Mouse (Mus musculus) hindbrain, embryonic 12.5 days (tissue): ENCODE measurements around the gene Sik3. TPM values are rescaled to one million over a fixed set of nuclear protein-coding genes. Genes with fewer than 3 reads are reported as not detected.

Experiments
- ATAC-seq: fragments of 200-750 bp; cut with Nextera tagmentation; 2 replicates; pipeline ENCODE4 v1.8.0; 2017; ENCODE audit warnings: moderate TSS enrichment; ENCODE audit not compliant: low FRiP score
- H3K27ac ChIP-seq: fragments of 300-500 bp; sonication (generic); 2 replicates; pipeline ENCODE4 v1.5.1; 2016; ENCODE audit warnings: mild to moderate bottlenecking
- H3K27me3 ChIP-seq: fragments of 300-500 bp; sonication (generic); 2 replicates; pipeline ENCODE4 v1.6.1; 2016; ENCODE audit warnings: mild to moderate bottlenecking
- H3K36me3 ChIP-seq: fragments of 300-500 bp; sonication (generic); 2 replicates; pipeline ENCODE4 v1.6.1; 2016; ENCODE audit warnings: mild to moderate bottlenecking
- H3K4me1 ChIP-seq: fragments of 300-500 bp; sonication (generic); 2 replicates; pipeline ENCODE4 v1.6.1; 2016
- H3K4me2 ChIP-seq: fragments of 300-500 bp; sonication (generic); replicated peaks from 2 replicates; pipeline ENCODE4 v1.6.1; 2016; ENCODE audit warnings: mild to moderate bottlenecking
- H3K4me3 ChIP-seq: fragments of 300-500 bp; sonication (generic); 2 replicates; pipeline ENCODE4 v1.5.1; 2016; ENCODE audit warnings: mild to moderate bottlenecking
- H3K9ac ChIP-seq: fragments of 300-500 bp; sonication (generic); 2 replicates; pipeline ENCODE4 v1.6.1; 2016; ENCODE audit warnings: mild to moderate bottlenecking, moderate library complexity
- H3K9me3 ChIP-seq: fragments of 300-500 bp; sonication (generic); replicated peaks from 2 replicates; pipeline ENCODE4 v1.6.1; 2016; ENCODE audit warnings: mild to moderate bottlenecking
- WGBS: fragments of 180-500 bp; shearing (Covaris S2); methylation state at CpG from one replicate; pipeline ENCODE4 v1.1.7; 2016; 5-methylcytosine and 5-hydroxymethylcytosine counted together
- polyA plus RNA-seq: library from polyadenylated mRNA; unstranded; fragments of >200 nt; fragmentation: Nextera tagmentation; extraction: Ambion mirVana; gene quantifications from 2 replicates; pipeline ENCODE4 v1.2.1, GENCODE M21; 2016

The Sik3 gene
- polyA plus RNA-seq, 1 experiment from 2014 or later = 13.9 TPM

DNA sequence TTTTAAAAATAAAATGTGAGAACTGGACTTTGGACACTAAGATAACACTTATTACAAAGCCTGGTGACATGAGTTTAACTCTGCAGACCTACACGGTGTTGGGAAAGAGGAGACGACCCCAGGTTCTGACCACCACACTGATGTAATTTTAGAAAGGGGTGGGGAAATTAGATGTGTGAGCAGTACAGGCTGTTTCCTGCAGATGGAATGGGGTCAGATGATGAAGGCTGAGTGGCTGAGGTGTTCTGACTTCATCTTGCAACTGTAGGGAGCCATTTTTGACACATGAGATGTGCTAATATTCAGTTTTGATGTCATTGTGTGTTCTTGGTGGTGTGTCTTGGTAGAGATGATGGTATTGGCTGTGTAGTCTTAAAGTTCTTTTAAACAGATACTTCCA, 28.6 kb downstream of the Sik3 start:
- H3K4me2 ChIP-seq = no peak overlapping the region
- 87% methylated on average over 2 of the region's 2 CpGs for WGBS

DNA sequence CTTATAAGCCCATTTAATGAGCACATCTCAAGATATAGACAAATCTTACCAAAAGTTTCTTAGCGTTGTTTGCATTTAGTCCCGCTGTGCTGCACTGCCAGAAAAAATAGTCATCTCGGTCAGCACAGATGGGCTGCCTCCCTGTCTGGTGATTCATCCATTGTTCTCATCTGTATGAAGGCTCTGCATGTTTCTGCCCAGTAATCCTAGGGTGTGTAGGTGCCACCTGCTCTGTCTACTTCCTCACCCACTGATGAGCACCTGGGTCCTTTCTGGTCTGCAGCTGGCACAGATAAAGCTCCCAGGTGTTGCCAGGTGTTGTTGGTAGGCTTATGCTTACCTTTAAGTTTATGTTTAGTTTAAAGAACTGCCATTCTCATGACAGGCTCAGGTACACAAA, 29.8 kb downstream of the Sik3 start:
- no peak overlapping the region for H3K4me2 ChIP-seq
- no peaks in the 10 kb centered on the region for H3K9me3 ChIP-seq
- H3K4me3 ChIP-seq = no peak overlapping the region
- 0 out of 2 replicates have a peak, but pooled peaks cover 6% of the 10 kb centered on the region for H3K36me3 ChIP-seq
- no peaks in the 10 kb centered on the region for H3K27me3 ChIP-seq
- H3K4me1 ChIP-seq = peaks cover 9% of the 10 kb centered on the region; the same call in 1 of the 2 replicates
- no peak for ATAC-seq
- H3K9ac ChIP-seq = no peak overlapping the region
- WGBS = 77% methylated on average over 3 of the region's 3 CpGs
- H3K27ac ChIP-seq = no peak overlapping the region

More for the DNA sequence above, 28.6 kb downstream of the Sik3 start:
- Histone ChIP-seq H3K9ac (no peak overlapping the region), H3K4me3 (no peak overlapping the region), H3K4me1 (no peaks in the 10 kb centered on the region), H3K27me3 (no peaks in the 10 kb centered on the region), H3K27ac (no peak overlapping the region), H3K36me3 (0 out of 2 replicates have a peak, but pooled peaks cover 6% of the 10 kb centered on the region), H3K9me3 (no peaks in the 10 kb centered on the region)
- ATAC-seq = no peak

- no peak for ATAC-seq
- 0 out of 2 replicates have a peak, but pooled peaks cover 6% of the 10 kb centered on the region for H3K36me3 ChIP-seq
- no peaks in the 10 kb centered on the region for H3K9me3 ChIP-seq
- no peak overlapping the region for H3K4me3 ChIP-seq
- no peak overlapping the region for H3K27ac ChIP-seq
- H3K4me1 ChIP-seq = peaks cover 9% of the 10 kb centered on the region; the same call in 1 of the 2 replicates
- WGBS = 82% methylated on average over 8 of the region's 8 CpGs
- no peak overlapping the region for H3K4me2 ChIP-seq
- no peaks in the 10 kb centered on the region for H3K27me3 ChIP-seq
- no peak overlapping the region for H3K9ac ChIP-seq
Observed at GRCm38 (mm10) chr9:46043626-46044025, 31.0 kb downstream of the Sik3 start.

GRCm38 (mm10) chr9:46046724-46047517, 34.3 kb downstream of the Sik3 start:
- ATAC-seq = no peak
- Histone ChIP-seq H3K4me2 (no peak overlapping the region), H3K9me3 (no peaks in the 10 kb centered on the region), H3K36me3 (no peaks in the 10 kb centered on the region), H3K4me3 (no peak overlapping the region), H3K9ac (no peak overlapping the region), H3K27ac (no peak overlapping the region), H3K4me1 (peaks cover 13% of the 10 kb centered on the region; the same call in 1 of the 2 replicates), H3K27me3 (no peaks in the 10 kb centered on the region)
- 59% methylated on average over 11 of the region's 11 CpGs for WGBS

- H3K36me3 ChIP-seq = no peaks in the 10 kb centered on the region
- H3K27ac ChIP-seq = no peak overlapping the region
- H3K4me3 ChIP-seq = no peak overlapping the region
- no peak overlapping the region for H3K4me2 ChIP-seq
- H3K9ac ChIP-seq = no peak overlapping the region
- H3K4me1 ChIP-seq = peaks cover 22% of the 10 kb centered on the region
- H3K27me3 ChIP-seq = no peaks in the 10 kb centered on the region
- no peaks in the 10 kb centered on the region for H3K9me3 ChIP-seq
- no peak for ATAC-seq
- WGBS = 85% methylated on average over 7 of the region's 7 CpGs
Observed at GRCm38 (mm10) chr9:46049525-46049924, 36.9 kb downstream of the Sik3 start.

GRCm38 (mm10) chr9:46050203-46050602, 37.6 kb downstream of the Sik3 start:
- Histone ChIP-seq H3K4me2 (no peak overlapping the region), H3K9me3 (no peaks in the 10 kb centered on the region), H3K4me1 (peaks cover 24% of the 10 kb centered on the region), H3K9ac (no peak overlapping the region), H3K4me3 (no peak overlapping the region), H3K27me3 (no peaks in the 10 kb centered on the region), H3K36me3 (no peaks in the 10 kb centered on the region), H3K27ac (no peak overlapping the region)
- no peak for ATAC-seq
- 85% methylated on average over 8 of the region's 8 CpGs for WGBS

DNA sequence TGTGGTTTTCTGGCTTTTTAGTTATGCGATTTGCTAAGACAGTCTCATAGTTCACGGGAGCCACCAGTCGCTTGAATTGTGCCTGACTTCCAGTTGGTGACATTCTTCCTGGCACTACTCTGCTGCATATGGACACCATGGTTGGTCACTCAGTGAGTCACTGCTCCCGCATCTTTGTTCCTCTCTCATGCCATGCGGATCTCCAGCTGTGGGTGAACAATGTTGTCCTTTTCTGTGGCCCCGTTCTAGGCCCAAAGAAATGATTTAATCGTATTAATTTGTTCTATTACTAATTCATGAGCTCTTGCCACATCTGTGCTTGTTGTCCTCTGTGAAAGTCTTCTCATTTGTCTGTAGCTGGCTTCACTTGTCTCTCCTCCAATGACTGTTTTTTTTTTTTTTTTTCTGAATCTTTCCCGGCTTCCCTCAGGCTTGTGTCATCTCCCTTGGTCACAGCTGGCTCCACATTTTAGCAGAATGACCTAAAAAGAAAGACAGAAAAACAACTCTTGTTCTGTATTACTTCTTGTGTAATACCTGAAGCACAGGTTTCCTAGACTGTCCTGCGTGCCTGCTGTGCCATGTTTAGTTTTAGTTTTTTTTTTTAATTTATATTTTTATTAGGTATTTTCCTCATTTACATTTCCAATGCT, 40.5 kb downstream of the Sik3 start:
- Histone ChIP-seq H3K9ac (no peak overlapping the region), H3K36me3 (0 out of 2 replicates have a peak, but pooled peaks cover 3% of the 10 kb centered on the region), H3K9me3 (no peaks in the 10 kb centered on the region), H3K4me2 (no peak overlapping the region), H3K27me3 (no peaks in the 10 kb centered on the region), H3K4me3 (no peak overlapping the region), H3K27ac (no peak overlapping the region), H3K4me1 (peaks cover 15% of the 10 kb centered on the region)
- ATAC-seq = no peak
- 63% methylated on average over 9 of the region's 9 CpGs for WGBS

DNA sequence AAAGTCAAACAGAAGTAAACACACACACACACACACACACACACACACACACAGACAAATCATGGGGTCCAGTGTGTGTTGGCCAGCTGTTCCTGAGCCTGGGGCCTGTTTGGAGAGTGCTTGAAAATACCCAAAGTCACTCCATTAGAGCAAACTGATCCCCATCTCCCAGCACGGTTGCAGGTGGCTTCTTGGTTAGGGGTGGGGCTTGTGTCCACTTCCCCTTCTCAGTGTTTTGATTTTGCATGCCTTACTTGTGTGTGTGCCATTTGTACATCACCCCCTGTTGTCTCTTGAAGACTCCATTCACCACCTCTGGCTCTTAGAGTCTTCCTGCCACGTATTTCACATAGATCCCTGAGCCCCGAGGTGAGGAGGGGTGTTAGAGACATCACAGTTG, 45.4 kb downstream of the Sik3 start:
- H3K9ac ChIP-seq = no peak overlapping the region
- no peaks in the 10 kb centered on the region for H3K9me3 ChIP-seq
- ATAC-seq = no peak
- 0 out of 2 replicates have a peak, but pooled peaks cover 3% of the 10 kb centered on the region for H3K36me3 ChIP-seq
- no peak overlapping the region for H3K27ac ChIP-seq
- peaks cover 14% of the 10 kb centered on the region for H3K4me1 ChIP-seq
- H3K27me3 ChIP-seq = no peaks in the 10 kb centered on the region
- no peak overlapping the region for H3K4me3 ChIP-seq
- no peak overlapping the region for H3K4me2 ChIP-seq
- WGBS = 85% methylated on average over 3 of the region's 3 CpGs

DNA sequence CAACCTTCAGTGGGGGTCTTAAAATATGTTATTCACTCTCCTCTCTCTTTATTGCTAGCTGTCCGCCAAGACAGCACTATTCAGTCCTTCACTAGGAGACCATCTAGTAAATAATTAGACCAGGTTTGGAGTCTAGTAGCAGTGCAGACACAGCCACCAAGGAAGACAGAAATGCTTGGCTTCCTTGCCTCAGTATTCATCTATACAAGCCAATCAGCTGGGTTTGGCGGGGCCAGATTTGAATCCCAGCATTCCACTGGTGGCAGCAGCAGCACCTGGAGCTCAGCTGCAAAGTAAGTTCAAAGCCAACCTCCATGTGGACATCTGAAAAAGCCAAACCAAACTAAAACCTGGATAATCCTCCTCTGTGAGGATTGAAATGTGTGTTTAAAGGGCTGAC, 47.6 kb downstream of the Sik3 start:
- no peaks in the 10 kb centered on the region for H3K27me3 ChIP-seq
- 81% methylated on average over 2 of the region's 2 CpGs for WGBS
- no peak overlapping the region for H3K27ac ChIP-seq

DNA sequence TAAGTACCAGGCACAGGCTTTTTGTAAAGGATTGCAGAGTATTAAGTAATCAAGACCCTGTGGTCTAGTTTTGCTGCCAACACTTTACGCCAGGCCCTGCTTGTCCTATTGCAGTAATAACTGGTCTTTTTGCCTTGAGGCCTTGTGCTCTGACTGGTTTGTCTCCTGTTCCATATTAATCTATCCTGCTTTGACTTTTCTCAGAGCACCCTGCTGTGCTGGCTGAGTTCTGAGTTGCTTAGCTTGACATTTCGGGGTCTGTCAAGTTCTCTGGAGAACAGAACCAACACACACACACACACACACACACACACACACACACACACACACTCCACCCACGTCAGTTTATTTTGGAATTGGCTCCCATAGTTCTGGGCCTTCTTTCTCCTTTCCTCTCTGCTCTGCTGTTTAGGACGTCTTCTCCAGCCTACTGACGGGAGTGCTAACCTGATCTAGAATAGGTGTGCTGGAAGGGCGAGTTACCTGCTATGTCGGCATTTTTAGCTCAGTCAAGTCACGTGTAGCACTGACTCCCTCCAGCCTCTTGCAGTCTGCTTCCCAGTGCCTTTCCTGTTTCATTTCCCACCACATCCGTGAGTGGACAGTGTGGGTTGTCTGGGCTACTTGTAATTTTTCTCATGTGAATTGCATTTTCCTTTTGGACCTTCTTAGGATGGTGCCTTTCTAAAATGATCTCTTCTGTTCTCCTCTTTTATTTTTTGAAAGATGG, 49.2 kb downstream of the Sik3 start:
- Histone ChIP-seq H3K27ac (no peak overlapping the region), H3K27me3 (no peaks in the 10 kb centered on the region), H3K36me3 (0 out of 2 replicates have a peak, but pooled peaks cover 3% of the 10 kb centered on the region), H3K4me1 (peaks cover 10% of the 10 kb centered on the region), H3K9me3 (no peaks in the 10 kb centered on the region), H3K4me3 (no peak overlapping the region), H3K4me2 (no peak overlapping the region), H3K9ac (no peak overlapping the region)
- 70% methylated on average over 9 of the region's 9 CpGs for WGBS
- no peak for ATAC-seq

More for the DNA sequence above, 47.6 kb downstream of the Sik3 start:
- Histone ChIP-seq H3K36me3 (0 out of 2 replicates have a peak, but pooled peaks cover 3% of the 10 kb centered on the region), H3K9me3 (no peaks in the 10 kb centered on the region), H3K9ac (no peak overlapping the region), H3K4me1 (peaks cover 6% of the 10 kb centered on the region; the same call in 1 of the 2 replicates), H3K4me3 (no peak overlapping the region), H3K4me2 (no peak overlapping the region)
- ATAC-seq = no peak

- H3K4me2 ChIP-seq = no peak overlapping the region
- H3K9me3 ChIP-seq = no peaks in the 10 kb centered on the region
- no peak for ATAC-seq
- H3K27ac ChIP-seq = no peak overlapping the region
- no peaks in the 10 kb centered on the region for H3K27me3 ChIP-seq
- no peaks in the 10 kb centered on the region for H3K36me3 ChIP-seq
- H3K4me1 ChIP-seq = peaks cover 17% of the 10 kb centered on the region
- no peak overlapping the region for H3K9ac ChIP-seq
- H3K4me3 ChIP-seq = no peak overlapping the region
- WGBS = 94% methylated on average over 7 of the region's 7 CpGs
Observed at GRCm38 (mm10) chr9:46064331-46064730, 51.7 kb downstream of the Sik3 start.

- Histone ChIP-seq H3K4me2 (no peak overlapping the region), H3K9ac (no peak overlapping the region), H3K27me3 (no peaks in the 10 kb centered on the region), H3K27ac (no peak overlapping the region), H3K4me1 (peaks cover 18% of the 10 kb centered on the region), H3K36me3 (no peaks in the 10 kb centered on the region), H3K4me3 (no peak overlapping the region), H3K9me3 (no peaks in the 10 kb centered on the region)
- ATAC-seq = no peak
- WGBS = 73% methylated on average over 4 of the region's 4 CpGs
Observed at GRCm38 (mm10) chr9:46066711-46067110, 54.1 kb downstream of the Sik3 start.
